Mouse (Mus musculus) neutrophil, adult 59 days (primary cell): ENCODE data around the gene Ilvbl. TPM values are rescaled to one million over a fixed set of nuclear protein-coding genes. Genes with fewer than 3 reads are reported as not detected.

Experiments used
- total RNA-seq, 2 experiments: library from RNA; stranded (reverse); gene quantifications; 1 replicate in 1 of 2; 2 replicates in 1 of 2; pipeline ENCODE4 v1.2.4; 2023

Gene Ilvbl
- 10 to 100 TPM; 19.2 to 20.7 TPM for total RNA-seq

GRCm38 (mm10) chr10:78574250-78575104, at the start of gene Ilvbl:
TSS of gene Ilvbl (plus strand) at chr10:78574346.

GRCm38 (mm10) chr10:78591406-78592328, 17.5 kb downstream of the Ilvbl start, which contains the start of gene Syde1:
TSS of gene Syde1 (minus strand) at chr10:78591964.

GRCm38 (mm10) chr10:78617974-78618373, 43.8 kb downstream of the Ilvbl start, which contains the start of gene Olfr1357:
TSS of gene Olfr1357 (minus strand) at chr10:78618074.

Other genes starting within 250 kb of the Ilvbl start
- 1 to 10 TPM; 3.5 to 5.2 TPM for gene Agpat3, start 221.9 kb upstream of the Ilvbl start, total RNA-seq
- 100 to 1,000 TPM; 119 to 120 TPM for gene Rrp1, start 161.3 kb upstream of the Ilvbl start, total RNA-seq
- 100 to 1,000 TPM in 1 of 2 experiments, 10 to 100 TPM in 1; 92.4 to 103 TPM for gene Cstb, start 148.7 kb upstream of the Ilvbl start, total RNA-seq
- 10 to 100 TPM; 11.6 to 17.9 TPM for gene Pdxk, start 109.4 kb upstream of the Ilvbl start, total RNA-seq
- gene Olfr1358, start 56.9 kb upstream of the Ilvbl start, total RNA-seq, result not detected
- under 1 TPM in 1 of 2 experiments, not detected in 1; 0.11 TPM for gene Syde1, start 17.6 kb downstream of the Ilvbl start, total RNA-seq
- gene Olfr1357, start 43.7 kb downstream of the Ilvbl start, total RNA-seq, result not detected
- not detected for gene Casp14, start 143.9 kb downstream of the Ilvbl start, total RNA-seq
- not detected for gene Ccdc105, start 178.7 kb downstream of the Ilvbl start, total RNA-seq
- gene Slc1a6, start 206.2 kb downstream of the Ilvbl start, total RNA-seq, result not detected